Mouse (Mus musculus) Patski (cell line): ENCODE data around the gene Hmgn2. TPM values are rescaled to one million over a fixed set of nuclear protein-coding genes. Genes with fewer than 3 reads are reported as not detected.
"Not testable (repeated sequence)": the region's sequence is repeated elsewhere in the genome, so short reads cannot be mapped to it uniquely, and the experiment has no call there.

ENCODE experiments used
- ATAC-seq: fragments of 100-300 bp; one replicate; pipeline ENCODE4 v1.8.0; 2021
- CTCF ChIA-PET: fragments of 350-600 bp; sonication (Branson Sonifier 250); formaldehyde crosslinking; loops from one replicate; lab custom pipeline; 2022; ENCODE audit warnings: inconsistent platforms; lab: Charles Lee
- POLR2A ChIA-PET: fragments of 350-600 bp; sonication (Branson Sonifier 250); formaldehyde crosslinking; loops from one replicate; lab custom pipeline; 2022; ENCODE audit warnings: antibody characterized with exemption, inconsistent platforms; lab: Charles Lee
- DNase-seq: peaks from one replicate; pipeline ENCODE4 v3.0.0-alpha.2; 2011; ENCODE audit warnings: low read depth, low spot score
- H3K27me3 ChIP-seq: fragments of 371-371 bp; one replicate; pipeline ENCODE4 v1.5.1; 2021
- CTCF ChIP-seq: fragments of 100-300 bp; IDR thresholded peaks from one replicate; pipeline ENCODE4 v1.5.1; 2021
- in situ Hi-C: fragments of 300-500 bp; cut with MboI; formaldehyde crosslinking; loops from 3 replicates; pipeline ENCODE4 v1.11.1; 2018; ENCODE audit warnings: low pct_unique_long_range_greater_than_20kb, mixed read lengths
- polyA plus RNA-seq: library from polyadenylated mRNA; unstranded; gene quantifications from one replicate; pipeline ENCODE4 v1.2.3, GENCODE M21; 2021

Gene Hmgn2
- polyA plus RNA-seq, 1 experiment from 2014 or later = 170 TPM

DNA sequence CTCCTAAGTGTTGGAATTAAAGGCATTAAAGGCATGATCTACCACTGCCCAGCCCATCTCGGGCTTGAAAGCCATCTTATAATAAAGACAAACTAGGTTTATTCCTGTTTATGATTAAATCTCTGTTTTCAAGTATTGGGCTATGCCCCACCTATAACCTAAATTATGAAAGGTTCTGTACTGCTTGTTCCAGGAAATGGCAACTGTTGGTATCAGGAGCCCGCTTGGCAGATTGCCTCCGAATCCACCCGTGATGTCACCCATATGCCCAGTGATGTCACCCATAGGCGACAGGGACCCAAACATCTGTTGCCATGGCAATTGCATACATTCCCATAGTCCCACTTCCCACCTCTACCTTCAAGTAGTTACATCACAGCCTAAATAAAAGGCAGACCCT, 44.7 kb downstream of the Hmgn2 start:
- ChIA-PET POLR2A (no interaction called here), CTCF (no interaction called here)
- in situ Hi-C loops = no loop called here
- H3K27me3 ChIP-seq = no peaks in the 10 kb centered on the region
- TF ChIP-seq CTCF = no peak
- ATAC-seq (no peak), DNase-seq (no peak)

DNA sequence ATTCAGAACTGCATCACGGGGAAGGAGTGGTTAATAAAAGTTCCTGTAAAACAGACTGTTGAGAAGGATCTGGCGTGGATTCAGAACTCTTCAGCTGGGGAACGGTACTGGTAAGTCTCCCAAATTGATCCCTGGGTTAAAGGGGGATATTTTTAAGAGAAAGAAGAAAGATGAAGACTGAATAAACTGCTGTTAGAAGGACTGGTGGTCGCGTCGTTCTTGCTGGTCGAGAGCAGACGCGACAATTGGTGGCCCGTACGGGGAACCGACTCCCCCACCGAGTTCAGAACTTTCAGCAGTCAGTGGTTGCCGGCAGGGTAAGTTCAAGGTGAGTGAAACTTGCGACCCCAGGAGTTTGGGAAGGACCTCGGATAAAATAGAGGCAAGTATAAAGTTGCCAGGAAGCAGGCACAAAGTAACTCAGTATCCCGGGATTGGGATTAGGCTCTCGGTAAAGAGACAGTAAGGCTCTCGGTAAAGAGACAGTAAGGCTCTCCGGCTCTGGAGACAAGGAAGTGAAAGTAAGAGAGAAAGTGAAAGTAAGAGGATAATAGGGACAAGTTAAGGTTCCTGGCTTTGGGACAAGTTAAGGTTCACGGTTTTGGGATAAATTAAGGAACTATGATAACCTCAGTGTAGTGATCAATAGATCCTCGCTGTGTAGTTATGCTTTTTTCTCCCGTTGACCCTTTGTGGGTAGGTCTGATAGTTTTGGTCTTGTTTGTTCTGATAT, 50.2 kb downstream of the Hmgn2 start:
- CTCF ChIA-PET, ATAC-seq, POLR2A ChIA-PET, DNase-seq, H3K27me3 ChIP-seq, in situ Hi-C loops: not testable (repeated sequence)

Other genes with a start within 250 kb of the Hmgn2 start
- 33.2 TPM for gene Arid1a, start 211.9 kb downstream of the Hmgn2 start, polyA plus RNA-seq
- gene Rps6ka1, start 80.9 kb downstream of the Hmgn2 start, polyA plus RNA-seq = 58.1 TPM
- gene Dhdds, start 32.3 kb upstream of the Hmgn2 start, polyA plus RNA-seq = 28.3 TPM
- not detected for gene Lin28a, start 50.2 kb upstream of the Hmgn2 start, polyA plus RNA-seq
- not detected for gene Zfp683, start 85.2 kb upstream of the Hmgn2 start, polyA plus RNA-seq
- 0.18 TPM for gene Crybg2, start 92.2 kb upstream of the Hmgn2 start, polyA plus RNA-seq
- gene Cd52, start 126.4 kb upstream of the Hmgn2 start, polyA plus RNA-seq = not detected
- gene Ubxn11, start 133.9 kb upstream of the Hmgn2 start, polyA plus RNA-seq = 10.0 TPM
- 207 TPM for gene Sh3bgrl3, start 160.1 kb upstream of the Hmgn2 start, polyA plus RNA-seq
- gene Cep85, start 218.5 kb upstream of the Hmgn2 start, polyA plus RNA-seq = 20.9 TPM
- not detected for gene Gm7534, start 234.4 kb upstream of the Hmgn2 start, polyA plus RNA-seq